Mouse (Mus musculus): Measurements from ENCODE around the gene Arf1. TPM values are rescaled to one million over a fixed set of nuclear protein-coding genes. Genes with fewer than 3 reads are reported as not detected.

Gene Arf1
- total and polyA plus RNA-seq, 3 experiments: 175 to 308 (median 216) TPM

GRCm38 (mm10) chr11:59210020-59210419 is 18.1 kb downstream of the Arf1 start:
- peaks cover 79% of the 10 kb centered on the region for H3K36me3 ChIP-seq (replicated peaks)
- no peaks in the 10 kb centered on the region for H3K27me3 ChIP-seq (ENCODE audit: insufficient read depth, low read length)
- peaks cover 59% of the 10 kb centered on the region for H3K4me1 ChIP-seq (ENCODE audit: insufficient read depth, low read depth, low read length)
- no peak for DNase-seq (ENCODE audit: low spot score)
- H3K4me3 ChIP-seq (ENCODE audit: low read depth, low read length): peak overlapping the region; percentile 20; the same call in 1 of the 2 replicates
- TF ChIP-seq GATA2 (IDR thresholded peaks at IDR 0.05; ENCODE audit: borderline replicate concordance, low read depth, low read length): no peak
- TF ChIP-seq TAL1 (conservative IDR thresholded peaks at IDR 0.05; ENCODE audit: low read depth, low read length): no peak
- TF ChIP-seq GATA1 (IDR thresholded peaks at IDR 0.05; ENCODE audit: borderline replicate concordance, low read length): no peak
- TF ChIP-seq POLR2AphosphoS5 (IDR thresholded peaks at IDR 0.05; ENCODE audit: insufficient replicate concordance, low read depth, low read length): no peak
- no peak for TF ChIP-seq CTCF (IDR thresholded peaks at IDR 0.05; ENCODE audit: low read depth, low read length)
- no peak for ATAC-seq (ENCODE audit: extremely low read depth, insufficient number of reproducible peaks, low FRiP score, poor library complexity, severe bottlenecking)
- no peaks in the 10 kb centered on the region for H3K9me3 ChIP-seq (replicated peaks)

- H3K4me3 ChIP-seq (ENCODE audit: low read depth, low read length): peak overlapping the region; percentile 100
- no peaks in the 10 kb centered on the region for H3K27me3 ChIP-seq (ENCODE audit: insufficient read depth, low read length)
- peaks cover 79% of the 10 kb centered on the region for H3K36me3 ChIP-seq (replicated peaks)
- H3K4me1 ChIP-seq (ENCODE audit: insufficient read depth, low read depth, low read length): peaks cover 56% of the 10 kb centered on the region
- DNase-seq (ENCODE audit: low spot score) (no peak), ATAC-seq (ENCODE audit: extremely low read depth, insufficient number of reproducible peaks, low FRiP score, poor library complexity, severe bottlenecking) (no peak)
- TF ChIP-seq POLR2AphosphoS5 (IDR thresholded peaks at IDR 0.05; ENCODE audit: insufficient replicate concordance, low read depth, low read length) (no peak), TAL1 (conservative IDR thresholded peaks at IDR 0.05; ENCODE audit: low read depth, low read length) (no peak), CTCF (IDR thresholded peaks at IDR 0.05; ENCODE audit: low read depth, low read length) (no peak), GATA2 (IDR thresholded peaks at IDR 0.05; ENCODE audit: borderline replicate concordance, low read depth, low read length) (no peak), GATA1 (IDR thresholded peaks at IDR 0.05; ENCODE audit: borderline replicate concordance, low read length) (no peak)
- no peaks in the 10 kb centered on the region for H3K9me3 ChIP-seq (replicated peaks)
Observed at GRCm38 (mm10) chr11:59209580-59209979, 18.5 kb downstream of the Arf1 start.

GRCm38 (mm10) chr11:59209003-59209441 is 19.0 kb downstream of the Arf1 start:
- TF ChIP-seq POLR2AphosphoS5 (IDR thresholded peaks at IDR 0.05; ENCODE audit: insufficient replicate concordance, low read depth, low read length) (no peak), CTCF (IDR thresholded peaks at IDR 0.05; ENCODE audit: low read depth, low read length) (peak; percentile 41)
- Histone ChIP-seq H3K36me3 (replicated peaks) (peaks cover 79% of the 10 kb centered on the region), H3K4me3 (ENCODE audit: low read depth, low read length) (peak overlapping the region; percentile 100), H3K9me3 (replicated peaks) (no peaks in the 10 kb centered on the region), H3K27me3 (ENCODE audit: insufficient read depth, low read length) (no peaks in the 10 kb centered on the region), H3K4me1 (ENCODE audit: insufficient read depth, low read depth, low read length) (peaks cover 57% of the 10 kb centered on the region)
- DNase-seq (ENCODE audit: low spot score) (peak; percentile 78), ATAC-seq (ENCODE audit: extremely low read depth, insufficient number of reproducible peaks, low FRiP score, poor library complexity, severe bottlenecking) (peak; percentile 50; the same call in 1 of the 2 replicates)

- H3K4me3 ChIP-seq (ENCODE audit: low read depth, low read length): peak within 1 kb of the TSS; percentile 100
- TF ChIP-seq POLR2AphosphoS5 (IDR thresholded peaks at IDR 0.05; ENCODE audit: insufficient replicate concordance, low read depth, low read length) (peak; percentile 84; the same call in 1 of the 2 replicates), CTCF (IDR thresholded peaks at IDR 0.05; ENCODE audit: low read depth, low read length) (no peak)
- H3K4me1 ChIP-seq (ENCODE audit: insufficient read depth, low read depth, low read length): peaks cover 51% of the 10 kb centered on the region
- no peaks in the 10 kb centered on the region for H3K27me3 ChIP-seq (ENCODE audit: insufficient read depth, low read length)
- DNase-seq (ENCODE audit: low spot score): peak; percentile 78
- H3K9me3 ChIP-seq (replicated peaks): no peaks in the 10 kb centered on the region
- H3K36me3 ChIP-seq (replicated peaks): peaks cover 75% of the 10 kb centered on the region
- ATAC-seq (ENCODE audit: extremely low read depth, insufficient number of reproducible peaks, low FRiP score, poor library complexity, severe bottlenecking): peak; percentile 12; the same call in 1 of the 2 replicates
Observed at GRCm38 (mm10) chr11:59208153-59208831, 19.8 kb downstream of the Arf1 start, which contains the start of gene 2310033P09Rik. Gene 2310033P09Rik, plus strand, starts transcription at chr11:59208321.

- DNase-seq (ENCODE audit: low spot score) (peak; percentile 82), ATAC-seq (ENCODE audit: extremely low read depth, insufficient number of reproducible peaks, low FRiP score, poor library complexity, severe bottlenecking) (peak; percentile 63)
- no peak for TF ChIP-seq POLR2AphosphoS5 (IDR thresholded peaks at IDR 0.05; ENCODE audit: insufficient replicate concordance, low read depth, low read length)
- no peak for TF ChIP-seq CTCF (IDR thresholded peaks at IDR 0.05; ENCODE audit: low read depth, low read length)
- TF ChIP-seq GATA1 (IDR thresholded peaks at IDR 0.05; ENCODE audit: borderline replicate concordance, low read length): no peak
Observed at GRCm38 (mm10) chr11:59202081-59202995, 25.7 kb downstream of the Arf1 start, which contains the start of gene Mrpl55. Gene Mrpl55, plus strand, starts transcription at chr11:59202486.

More at GRCm38 (mm10) chr11:59202081-59202995, 25.7 kb downstream of the Arf1 start, which contains the start of gene Mrpl55:
- H3K27me3 ChIP-seq (ENCODE audit: insufficient read depth, low read length): no peaks in the 10 kb centered on the region
- no peaks in the 10 kb centered on the region for H3K9me3 ChIP-seq (replicated peaks)
- H3K36me3 ChIP-seq (replicated peaks): peaks cover 57% of the 10 kb centered on the region
- peaks cover 18% of the 10 kb centered on the region for H3K4me1 ChIP-seq (ENCODE audit: insufficient read depth, low read depth, low read length)
- H3K4me3 ChIP-seq (ENCODE audit: low read depth, low read length): peak within 1 kb of the TSS; percentile 80
